Mouse (Mus musculus) R1 (cell line): ENCODE measurements around the gene Car5a.

ENCODE experiments used
- DNase-seq: peaks from one replicate; pipeline ENCODE4 v3.0.0-alpha.2; 2018; ENCODE audit warnings: low read depth, low spot score

Gene Car5a

DNA sequence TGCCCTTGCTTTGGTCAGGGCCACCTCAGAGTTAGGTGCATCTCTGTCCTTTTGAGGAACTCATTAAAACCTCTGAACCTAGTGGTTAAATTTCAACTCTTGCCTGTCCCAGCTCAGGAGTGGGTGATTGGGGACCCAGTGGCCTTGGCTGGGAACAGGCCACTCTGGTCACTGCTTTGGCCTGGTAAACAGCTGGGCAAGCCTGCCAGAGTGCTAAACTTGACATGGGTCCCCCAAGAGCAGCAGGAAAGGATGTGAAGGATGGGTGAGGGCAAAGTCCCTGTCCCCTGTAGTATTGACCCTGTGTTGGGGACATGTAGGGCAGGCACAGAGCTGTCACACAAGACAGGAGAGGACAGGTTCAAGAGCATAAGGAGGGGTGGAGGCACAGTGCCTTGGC, at the start of gene Car5a:
TSS of gene Car5a (minus strand) at position 74 of the 400 bp plus-strand sequence.
- DNase-seq, result no peak

DNA sequence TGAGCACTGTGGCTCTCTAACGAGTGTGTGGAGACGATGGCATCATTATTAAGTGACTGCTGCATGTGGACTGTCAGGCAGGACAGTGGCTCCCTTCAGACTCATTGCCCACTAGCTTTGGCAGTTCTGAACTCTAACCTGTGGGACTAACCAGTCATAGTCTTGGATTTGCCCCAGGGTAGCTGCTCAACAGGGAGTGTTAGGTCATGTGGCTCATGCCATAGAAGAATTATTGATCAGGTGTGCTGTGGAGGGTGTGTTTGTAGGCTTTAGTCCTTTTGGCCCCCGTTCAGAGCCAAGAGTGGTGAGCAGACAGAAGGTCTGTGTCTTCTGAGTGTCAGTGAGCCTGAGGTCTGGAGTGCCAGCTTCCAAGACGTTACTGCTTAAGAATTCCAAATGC, 48.2 kb upstream of the Car5a start:
- no peak for DNase-seq

DNA sequence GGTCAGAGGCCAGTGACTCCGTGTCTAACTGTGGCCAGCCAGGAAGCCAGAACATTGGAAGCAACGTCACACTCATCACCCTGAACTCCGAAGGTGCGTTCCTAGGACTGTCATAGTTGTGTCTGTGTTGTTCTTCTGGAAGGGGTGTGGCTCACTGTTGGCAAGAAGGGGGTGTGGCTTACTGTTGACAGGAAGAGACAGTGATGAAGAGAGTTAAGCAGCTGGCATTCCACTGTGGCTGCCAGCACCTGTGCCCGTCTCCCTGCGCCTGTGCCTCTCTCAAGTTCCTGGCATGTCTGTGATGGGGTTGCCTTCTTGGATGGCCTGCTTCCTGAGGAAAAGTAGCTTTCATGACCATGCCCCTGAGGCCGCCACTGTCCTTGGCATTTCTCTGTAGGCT, 46.9 kb upstream of the Car5a start:
- no peak for DNase-seq

DNA sequence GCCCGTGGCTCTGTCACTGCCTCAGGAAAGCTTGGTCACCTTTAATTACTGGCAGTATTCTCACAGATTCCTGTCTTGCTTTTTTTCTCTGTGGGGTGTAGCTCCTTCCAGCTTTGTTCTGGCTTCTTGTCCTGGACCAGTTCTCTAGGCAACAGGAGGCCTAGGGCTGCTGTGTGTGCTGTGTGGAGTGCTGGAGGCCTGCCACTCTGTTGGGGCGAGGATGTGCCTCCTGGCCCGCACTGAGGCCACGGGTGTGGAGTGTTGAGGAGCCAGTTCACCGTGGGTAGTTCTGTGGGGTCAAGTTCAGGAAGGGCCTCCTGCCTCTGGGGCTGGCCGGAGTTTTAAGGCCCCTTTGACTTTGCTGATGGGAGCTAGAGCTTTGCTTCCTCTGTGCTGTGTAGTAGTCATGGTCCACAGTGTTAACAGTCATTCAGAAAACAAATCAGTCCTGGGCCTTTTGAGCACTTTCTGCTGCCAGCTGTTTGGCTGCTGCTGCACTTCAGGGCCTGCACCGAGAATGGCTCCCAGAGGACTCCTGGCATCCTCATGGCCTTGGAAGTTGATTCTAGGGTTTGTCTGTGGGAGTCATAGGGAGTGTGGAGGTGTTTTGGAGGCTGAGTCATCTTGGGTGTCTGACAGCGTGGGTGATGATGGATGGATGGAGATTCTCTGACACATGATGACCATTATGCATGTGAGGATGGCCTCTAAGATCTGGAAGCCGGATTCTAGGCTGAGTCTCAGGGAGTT, 46.0 kb upstream of the Car5a start:
- DNase-seq, result no peak

DNA sequence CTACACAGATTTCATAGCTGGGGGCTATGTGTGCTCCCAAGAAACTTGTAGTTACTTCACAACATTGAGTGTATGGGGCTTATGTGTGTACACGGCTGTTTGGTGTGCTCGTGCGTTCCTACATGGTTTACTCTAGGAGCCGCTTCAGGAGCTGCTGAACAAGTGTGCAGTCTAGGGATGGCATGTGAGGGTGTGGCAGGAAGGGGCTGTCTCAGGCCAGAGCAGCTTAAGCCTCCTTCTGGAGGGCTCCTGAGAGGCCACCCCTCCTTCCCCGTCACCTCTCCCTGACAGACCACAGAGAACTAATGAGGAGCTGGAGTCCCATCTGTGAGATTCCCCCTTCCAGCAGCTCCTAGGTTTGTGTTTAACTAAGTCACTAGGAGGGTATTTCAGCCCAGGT, 43.2 kb upstream of the Car5a start:
- DNase-seq, result no peak

DNA sequence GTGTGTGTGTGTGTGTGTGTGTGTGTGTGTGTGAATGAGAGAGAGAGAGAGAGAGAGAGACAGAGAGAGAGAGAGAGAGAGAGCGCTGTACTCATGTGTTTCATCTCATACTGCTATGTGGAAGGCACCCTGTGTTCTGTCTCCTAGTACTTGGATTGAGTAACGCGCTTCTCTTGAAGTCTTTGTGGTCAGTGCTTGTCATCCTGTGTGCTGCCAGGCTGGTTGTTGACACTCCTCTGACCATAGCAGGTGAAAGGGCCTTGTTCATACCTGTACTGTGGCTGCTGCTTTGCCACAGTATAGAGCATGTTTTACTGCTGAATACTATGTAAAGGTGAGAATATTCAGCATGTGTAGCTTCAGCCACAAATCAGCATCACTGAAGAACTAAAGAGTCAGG, 41.0 kb upstream of the Car5a start:
- no peak for DNase-seq

DNA sequence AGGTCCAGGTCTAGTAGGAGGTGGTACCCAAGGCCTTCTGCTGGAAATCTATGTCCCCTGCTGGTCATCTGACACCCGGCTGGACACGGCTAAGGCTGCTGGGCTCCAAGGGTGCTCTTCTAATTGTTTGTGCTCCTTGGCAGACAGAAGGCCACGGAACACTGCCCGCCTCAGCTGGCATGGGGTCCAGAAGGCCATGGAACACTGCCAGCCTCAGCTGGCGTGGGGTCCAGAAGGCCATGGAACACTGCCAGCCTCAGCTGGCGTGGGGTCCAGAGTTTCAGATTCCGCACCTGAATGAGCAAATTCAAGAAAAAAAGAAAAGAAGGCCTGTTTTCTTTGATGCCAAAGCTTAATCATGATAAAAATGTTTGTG, 36.8 kb upstream of the Car5a start:
- DNase-seq, result no peak

DNA sequence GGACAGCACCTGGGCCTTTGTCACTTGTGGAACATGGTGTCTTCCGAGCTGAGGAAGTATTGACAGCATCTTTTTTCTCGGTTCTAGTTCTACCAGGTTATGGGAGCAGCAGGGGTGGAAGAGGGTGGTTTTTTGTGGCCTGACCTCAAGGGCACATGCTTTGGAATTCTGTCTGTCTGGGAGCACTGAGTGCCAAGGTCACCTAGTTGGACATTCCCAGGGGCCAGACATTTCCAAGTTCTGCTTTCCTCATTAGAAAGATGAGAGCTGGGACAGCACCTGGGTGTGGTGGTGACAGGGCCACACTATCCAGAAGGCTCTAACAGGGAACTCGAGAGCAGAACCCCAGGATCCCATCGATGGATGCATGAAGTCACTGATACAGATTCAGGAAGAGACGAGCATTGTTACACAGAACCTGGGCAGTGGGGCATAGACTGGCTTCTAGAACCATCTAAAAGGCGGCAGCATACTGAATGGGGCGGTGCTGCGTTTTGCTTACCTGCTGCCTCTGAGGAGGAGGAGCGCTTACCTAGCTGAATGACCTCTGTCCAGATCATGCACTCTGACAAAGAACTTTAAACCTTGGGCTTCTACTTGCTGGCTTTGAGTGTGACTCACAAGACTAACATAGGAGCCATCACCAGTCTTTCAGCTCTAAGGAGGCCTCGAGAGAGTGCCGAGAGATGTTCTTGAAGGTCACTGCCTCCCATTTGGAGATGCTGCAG, 36.3 kb upstream of the Car5a start:
- DNase-seq, result no peak

DNA sequence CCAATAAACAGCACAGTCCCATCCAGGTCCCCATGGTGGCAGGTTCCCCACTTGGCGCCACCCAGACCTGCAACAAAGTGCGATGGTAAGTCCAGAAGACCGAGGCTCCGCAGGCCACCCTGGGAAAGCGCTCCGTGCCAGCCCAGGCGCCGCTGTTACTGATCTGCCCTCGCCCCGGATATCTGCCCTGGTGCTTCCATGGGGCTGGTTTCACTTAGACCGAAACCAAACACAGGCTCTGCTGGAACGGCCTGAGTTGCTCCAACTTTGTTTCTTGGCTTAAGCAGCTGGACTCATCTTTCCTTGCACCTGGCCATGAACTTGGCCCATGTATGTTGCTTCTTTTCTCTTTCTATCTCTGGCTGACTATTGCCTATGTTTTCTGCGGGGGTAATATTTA, 34.0 kb upstream of the Car5a start:
- DNase-seq, result no peak

DNA sequence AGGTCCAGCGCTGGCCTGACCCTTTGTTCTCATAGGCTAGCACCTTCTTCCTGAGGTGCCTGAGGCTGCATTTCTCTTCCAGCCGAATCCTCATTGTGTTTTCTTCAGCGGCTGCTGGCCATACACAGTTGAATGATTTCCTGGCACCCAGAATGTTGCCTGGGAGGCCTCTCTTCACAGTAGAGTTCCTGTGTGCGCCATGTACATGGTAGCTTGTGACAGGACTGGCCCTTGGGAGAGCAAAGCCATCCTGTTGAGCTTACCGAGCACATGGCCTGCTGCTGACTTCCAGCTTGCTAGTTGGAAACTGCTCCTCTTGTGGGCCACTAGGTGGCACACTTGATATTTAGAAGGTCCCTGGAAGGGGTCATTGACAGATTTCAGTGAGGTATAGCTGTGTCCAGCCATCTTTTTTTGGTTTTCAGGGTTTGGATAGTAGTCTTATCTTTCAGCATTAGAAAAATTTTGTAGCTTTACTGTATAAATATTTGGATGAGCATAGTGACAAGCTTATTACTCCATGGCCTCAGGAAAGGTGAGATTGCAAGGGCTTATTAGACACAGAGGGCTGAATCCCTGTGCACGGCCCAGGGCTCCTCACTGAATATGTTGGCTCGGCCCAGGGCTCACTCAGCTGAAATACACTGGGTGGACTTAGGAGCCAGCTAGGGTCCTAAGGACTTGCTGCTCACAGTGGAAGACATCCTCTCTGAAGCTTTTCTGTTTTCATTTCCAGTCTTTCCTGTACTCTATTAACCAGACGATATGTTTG, 33.3 kb upstream of the Car5a start:
- peak; percentile 69 for DNase-seq

DNA sequence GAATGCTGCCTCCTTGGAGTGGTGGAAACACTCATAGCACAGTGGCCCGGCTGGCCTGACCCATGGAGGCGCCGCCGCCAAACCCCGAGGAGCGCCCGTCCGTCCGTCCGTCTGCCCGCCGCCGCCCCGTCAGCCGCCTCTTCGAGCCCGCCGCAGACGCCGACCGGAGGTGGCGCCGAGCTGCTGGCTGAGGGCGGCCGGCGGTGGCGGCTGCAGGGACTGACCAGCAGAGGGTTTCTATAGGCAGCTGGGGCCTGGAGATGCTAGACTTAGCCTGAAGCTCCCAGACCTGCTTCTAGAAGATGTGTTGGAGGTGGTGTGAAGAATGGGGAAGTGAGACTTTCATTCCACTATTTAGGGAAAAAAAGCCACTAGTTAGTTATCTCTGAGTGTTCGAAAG, 29.2 kb upstream of the Car5a start:
- no peak for DNase-seq

DNA sequence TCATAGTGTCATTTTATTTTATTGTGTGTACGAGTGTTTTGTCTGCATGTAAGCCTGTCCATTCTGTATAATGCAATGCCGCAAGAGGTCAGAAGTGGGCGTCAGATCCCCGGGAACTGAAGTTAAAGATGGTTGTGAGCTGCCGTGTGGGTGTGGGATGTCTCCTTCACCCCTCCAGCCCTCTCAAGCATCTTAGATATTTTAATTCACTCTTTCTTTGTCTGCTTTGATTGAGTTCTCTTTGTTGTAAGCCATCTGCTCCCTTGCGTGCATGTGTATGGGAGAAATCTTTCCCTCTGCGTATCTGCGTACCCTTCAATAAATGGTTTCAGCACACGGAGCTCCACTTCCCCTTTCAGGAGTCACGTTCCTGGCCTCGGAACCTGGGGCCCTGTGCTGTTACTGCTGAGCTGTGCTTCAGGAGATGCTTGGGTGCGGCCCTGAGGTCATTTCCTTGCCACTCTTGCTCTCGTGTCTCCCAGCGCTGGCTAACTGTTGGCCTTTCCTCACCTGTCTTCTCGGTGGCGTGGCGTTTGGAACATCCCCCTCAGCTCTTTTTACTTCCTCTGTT, 26.9 kb upstream of the Car5a start:
- peak; percentile 63 for DNase-seq

DNA sequence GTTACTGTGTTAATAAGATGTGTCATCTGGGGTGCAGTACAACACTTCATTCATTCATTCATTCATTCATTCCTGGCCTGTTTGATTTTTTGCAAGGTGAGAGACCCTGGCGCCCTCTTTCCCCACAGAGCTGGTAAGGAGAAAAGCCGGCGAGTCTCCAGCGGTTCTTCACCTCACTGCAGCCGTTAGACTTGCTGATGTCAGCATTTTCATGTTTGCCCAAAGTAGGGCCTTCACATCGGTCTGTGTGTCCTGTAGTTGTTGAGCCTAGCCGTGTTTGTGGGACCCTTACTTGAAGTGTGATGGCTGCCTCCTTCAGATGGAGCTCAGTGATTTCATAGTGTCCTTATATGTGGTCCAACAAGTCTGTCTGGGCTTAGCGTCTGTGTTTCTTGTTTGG, 25.5 kb upstream of the Car5a start:
- DNase-seq, result no peak

DNA sequence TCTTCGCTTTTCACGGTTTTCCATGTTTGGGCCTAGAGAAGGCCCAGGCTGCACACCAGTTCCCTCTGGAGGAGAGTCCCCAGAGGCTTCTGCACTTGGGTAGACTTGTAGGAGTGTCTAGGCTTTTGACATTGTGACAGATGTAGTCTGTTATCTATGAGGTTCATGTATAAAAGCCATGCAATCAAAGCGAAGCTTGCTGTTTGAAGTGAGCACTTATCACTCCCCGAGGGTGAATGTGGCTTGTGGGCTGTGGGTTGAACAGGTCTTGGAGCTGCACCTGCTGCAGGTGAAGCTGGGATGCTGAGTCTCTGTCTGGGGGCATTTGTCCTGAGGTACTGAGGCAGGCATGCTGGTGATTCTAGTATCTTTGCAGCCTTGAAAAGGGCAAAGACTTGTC, 23.8 kb upstream of the Car5a start:
- no peak for DNase-seq

DNA sequence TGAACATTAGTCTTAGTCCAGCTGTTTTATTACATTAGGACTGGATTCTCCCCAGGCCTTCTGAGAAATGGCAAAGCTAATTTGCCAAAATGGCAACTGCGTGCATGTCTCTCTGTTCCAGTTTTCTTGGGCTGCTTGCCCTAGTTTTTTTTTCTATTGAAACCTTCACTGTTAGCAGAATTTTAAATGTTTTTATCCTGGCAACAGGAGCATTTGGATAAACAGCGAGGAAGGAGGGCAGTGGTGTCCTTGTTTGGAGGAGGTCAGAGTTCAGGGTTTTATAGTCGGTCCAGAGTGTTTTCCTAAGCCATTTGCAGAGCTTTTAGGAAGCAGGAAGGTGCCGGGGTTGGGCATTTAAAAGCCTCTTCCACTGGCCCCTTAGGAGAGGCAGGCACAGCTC, 23.3 kb upstream of the Car5a start:
- DNase-seq, result no peak

DNA sequence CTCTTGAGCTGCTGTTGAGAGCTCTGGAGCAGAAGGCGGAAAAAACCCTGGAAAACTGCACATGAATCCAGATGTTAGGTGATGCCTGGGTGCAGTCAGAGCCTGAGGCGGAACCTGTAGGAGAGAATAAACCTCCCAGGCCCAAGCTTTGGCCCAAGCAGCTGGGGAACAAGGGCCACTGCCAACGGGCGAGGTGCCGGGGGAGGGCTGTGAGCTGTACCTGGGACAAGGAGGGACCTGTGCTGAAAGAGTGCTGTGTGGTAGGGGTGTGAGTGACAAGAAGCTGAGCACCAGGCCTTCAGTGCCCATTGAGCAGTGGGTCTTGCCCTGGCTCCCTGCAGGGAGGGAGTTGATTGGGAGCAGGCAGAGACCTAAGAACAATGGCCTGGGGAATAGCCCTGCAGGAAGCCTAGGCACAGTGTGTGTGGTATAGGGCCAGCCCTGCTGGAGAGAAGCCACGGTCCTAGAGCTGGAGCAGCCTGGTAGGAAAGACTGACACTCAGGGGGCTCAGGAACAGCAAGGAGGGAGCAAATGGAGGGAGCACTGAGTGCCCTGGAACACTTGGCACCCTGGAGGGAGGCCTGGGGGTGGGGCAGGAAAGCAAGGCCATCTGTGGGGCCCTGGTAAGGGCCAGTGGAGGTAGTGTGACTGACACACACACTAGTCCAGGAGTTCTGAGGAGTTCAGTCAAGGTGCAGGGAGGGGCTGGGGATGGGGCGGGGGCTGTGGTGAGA, 22.2 kb upstream of the Car5a start:
- peak; percentile 45 for DNase-seq

DNA sequence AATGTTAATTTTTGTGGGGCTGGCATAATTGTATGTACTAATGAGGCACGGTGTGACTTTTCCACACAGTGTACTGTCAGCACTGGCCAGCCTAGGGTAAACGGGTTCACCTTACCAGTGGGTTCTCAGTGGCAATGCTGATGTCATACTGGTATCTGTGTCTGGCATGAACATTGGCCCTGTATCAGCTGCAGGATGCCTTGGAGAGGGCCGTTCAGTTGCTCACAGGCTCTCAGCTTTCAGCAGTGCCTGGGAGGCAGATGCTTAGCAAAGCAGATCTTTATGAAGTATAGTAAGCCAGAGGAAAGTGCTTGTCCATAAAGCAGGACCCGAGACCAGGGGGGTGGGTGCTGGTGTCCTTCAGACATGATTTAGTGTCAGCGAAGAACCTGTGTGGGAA, 21.4 kb upstream of the Car5a start:
- no peak for DNase-seq

DNA sequence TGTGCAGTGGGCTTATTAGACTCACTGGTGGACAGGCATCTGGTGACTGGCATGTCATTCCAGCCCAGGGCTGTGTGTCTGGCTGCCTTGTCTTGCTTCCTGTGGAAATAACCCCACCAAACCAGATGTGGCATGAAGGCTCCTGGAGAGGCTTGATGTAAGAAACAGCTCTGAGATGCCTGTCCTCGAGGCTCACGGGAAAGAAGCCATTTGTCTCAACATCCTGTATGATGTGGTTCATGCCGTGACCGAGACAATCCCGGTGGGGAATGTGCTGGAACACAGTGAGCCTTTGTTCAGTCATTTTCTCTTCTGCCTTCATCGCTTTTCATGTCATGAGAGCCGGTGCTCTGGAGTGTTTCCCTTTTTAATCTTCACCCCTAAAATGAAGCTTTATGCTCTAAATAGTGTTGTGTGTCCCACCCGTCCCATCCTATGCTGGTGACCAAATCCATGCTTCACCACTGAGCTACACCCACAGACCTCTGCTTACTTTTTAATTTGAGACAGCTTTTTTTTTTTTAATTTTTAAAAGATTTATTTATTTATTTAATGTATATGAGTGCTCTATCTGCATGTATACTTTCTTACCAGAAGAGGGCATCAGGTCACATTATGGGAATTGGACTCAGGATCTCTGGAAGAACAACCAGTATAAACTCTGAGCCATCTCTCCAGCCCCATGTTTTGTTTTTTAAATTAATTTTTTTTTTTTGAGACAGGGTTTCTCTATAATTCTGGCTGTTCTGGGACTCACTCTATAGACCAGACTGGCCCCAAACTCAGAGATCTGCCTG, 20.2 kb upstream of the Car5a start:
- DNase-seq, result peak; percentile 31

DNA sequence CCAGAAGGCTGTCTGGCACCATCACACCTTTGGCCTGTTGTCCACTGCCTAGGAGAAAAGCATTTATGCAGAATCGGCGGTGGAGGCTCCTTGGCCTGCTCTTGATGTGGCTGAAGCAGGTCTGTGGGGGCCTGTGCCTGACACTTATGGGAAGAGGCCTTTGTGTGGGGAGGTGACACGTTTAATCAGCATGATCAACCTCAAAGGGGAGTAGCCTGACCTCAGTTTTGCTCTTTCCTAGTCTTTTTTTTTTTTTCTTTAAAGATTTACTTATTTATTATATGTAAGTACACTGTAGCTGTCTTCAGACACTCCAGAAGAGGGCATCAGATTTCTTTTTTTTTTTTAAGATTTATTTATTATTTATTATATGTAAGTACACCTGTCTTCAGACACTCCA, 18.2 kb upstream of the Car5a start:
- no peak for DNase-seq

DNA sequence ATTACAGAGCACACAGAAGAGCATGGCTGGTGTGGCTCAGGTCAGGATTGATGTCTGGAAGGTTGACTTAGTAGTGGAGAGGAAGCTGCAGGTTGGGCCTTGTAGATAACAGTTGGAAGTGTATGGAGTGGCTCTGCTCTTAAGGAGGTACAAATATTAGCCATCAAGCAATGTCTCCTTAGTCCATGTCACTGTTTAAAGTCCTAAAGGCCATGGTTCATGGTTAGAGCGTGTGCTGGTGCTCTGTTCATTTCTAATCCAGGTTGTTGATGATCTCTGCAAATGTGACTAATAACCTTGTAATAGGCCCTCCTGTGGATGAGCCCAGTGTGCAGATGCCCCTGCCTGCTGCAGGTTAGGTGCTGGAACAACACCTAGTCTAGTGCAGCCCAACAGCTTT, 13.7 kb upstream of the Car5a start:
- no peak for DNase-seq
